In genomic region chr15:59945208-59945607, GRCm38 (mm10) we compare ENCODE assay signal across 16 mouse cellular contexts.
DNase-seq lines count a peak whose midpoint lies in the region; ATAC-seq and TF ChIP-seq lines count a peak whose summit lies in the region.
"Had no signal": no experiment of that assay in that cellular context is flagged by ENCODE, and none has a peak within 500 bp of the region (broad histone marks: within the 10 kb centered on the region; RNA-seq: fewer than 3 reads in every experiment).

No protein-coding gene starts in this region.

- 0 out of 2 replicates have a peak, but pooled peaks have one; percentile 29 for ATAC-seq in embryonic facial prominence, embryonic 11.5 days (replicated peaks; ENCODE audit: insufficient number of reproducible peaks, low FRiP score, low TSS enrichment, low read depth)
- peak; percentile 84 for ATAC-seq in midbrain, embryonic 15.5 days (replicated peaks)
- ATAC-seq: Patski had no signal

- no peaks in the 10 kb centered on the region for H3K36me3 ChIP-seq in embryonic facial prominence, embryonic 11.5 days (replicated peaks; ENCODE audit: control insufficient read depth, insufficient read depth, low read depth, low read length)
- H3K36me3 ChIP-seq in midbrain, embryonic 15.5 days (replicated peaks): no peaks in the 10 kb centered on the region
- no peaks in the 10 kb centered on the region for H3K36me3 ChIP-seq in heart, adult 2 months (ENCODE audit: control insufficient read depth, insufficient read depth, low read length)
- H3K36me3 ChIP-seq: heart, embryonic 13.5 days; hindbrain, embryonic 15.5 days; limb, embryonic 15.5 days had no signal

- 3% methylated on average over 8 of the region's 8 CpGs for WGBS in embryonic facial prominence, embryonic 11.5 days
- WGBS in midbrain, embryonic 15.5 days: 7% methylated on average over 8 of the region's 8 CpGs
- 30% methylated on average over 8 of the region's 8 CpGs for WGBS in heart, adult 2 months

- H3K9ac ChIP-seq in embryonic facial prominence, embryonic 11.5 days (replicated peaks; ENCODE audit: low read length): no peak overlapping the region
- no peak overlapping the region for H3K9ac ChIP-seq in midbrain, embryonic 15.5 days
- no peak overlapping the region for H3K9ac ChIP-seq in heart, adult 2 months (ENCODE audit: low read depth, low read length)
- H3K9ac ChIP-seq: heart, embryonic 13.5 days; hindbrain, embryonic 15.5 days; limb, embryonic 15.5 days; lung, embryonic 14.5 days had no signal

- H3K27me3 ChIP-seq in embryonic facial prominence, embryonic 11.5 days (ENCODE audit: control insufficient read depth, insufficient read depth, low read length): no peaks in the 10 kb centered on the region
- H3K27me3 ChIP-seq in midbrain, embryonic 15.5 days (replicated peaks): no peaks in the 10 kb centered on the region
- H3K27me3 ChIP-seq in heart, adult 2 months (ENCODE audit: control insufficient read depth, insufficient read depth, low read length): no peaks in the 10 kb centered on the region
- H3K27me3 ChIP-seq: hindbrain, embryonic 15.5 days had no signal

- TF ChIP-seq EP300 in heart, adult 2 months (IDR thresholded peaks at IDR 0.05; ENCODE audit: insufficient read depth, low read depth, low read length): no peak

- H3K9me3 ChIP-seq in embryonic facial prominence, embryonic 11.5 days (replicated peaks; ENCODE audit: control insufficient read depth, low read length): no peaks in the 10 kb centered on the region
- H3K9me3 ChIP-seq in midbrain, embryonic 15.5 days: no peaks in the 10 kb centered on the region
- H3K9me3 ChIP-seq: hindbrain, embryonic 15.5 days; limb, embryonic 15.5 days had no signal

- H3K4me3 ChIP-seq in embryonic facial prominence, embryonic 11.5 days (ENCODE audit: low read depth, low read length): no peak overlapping the region
- H3K4me3 ChIP-seq in midbrain, embryonic 15.5 days: no peak overlapping the region
- H3K4me3 ChIP-seq in heart, adult 2 months: no peak overlapping the region
- H3K4me3 ChIP-seq: erythroblast, embryonic 14.5 days; heart, embryonic 13.5 days; hindbrain, embryonic 15.5 days; limb, embryonic 15.5 days had no signal

- TF ChIP-seq POLR2A in heart, adult 2 months (IDR thresholded peaks at IDR 0.05; ENCODE audit: insufficient read depth, low read depth, low read length): no peak

- peak; percentile 63 for DNase-seq in embryo, embryonic 10.5 days (ENCODE audit: low spot score)
- DNase-seq in embryonic facial prominence, embryonic 11.5 days (ENCODE audit: low spot score): peak; percentile 74
- DNase-seq in hindlimb bud, embryonic 11.5 days (ENCODE audit: extremely low spot score, low read depth, low spot score): peak; percentile 58
- no peak for DNase-seq in testis, postnatal 10 days (ENCODE audit: low spot score)
- DNase-seq in MN1 (ENCODE audit: low spot score): no peak
- DNase-seq in heart, adult 2 months: no peak
- DNase-seq: cerebellum, postnatal 25 days; gastrocnemius, postnatal 10 days; lung, embryonic 14.5 days; right cerebral cortex, postnatal 4 days had no signal

- no peaks in the 10 kb centered on the region for H3K4me1 ChIP-seq in embryonic facial prominence, embryonic 11.5 days (ENCODE audit: control insufficient read depth, insufficient read depth, low read length)
- peaks cover 7% of the 10 kb centered on the region; the same call in 1 of the 2 replicates for H3K4me1 ChIP-seq in midbrain, embryonic 15.5 days
- H3K4me1 ChIP-seq in heart, adult 2 months (ENCODE audit: control insufficient read depth, insufficient read depth, low read length): no peaks in the 10 kb centered on the region
- H3K4me1 ChIP-seq: heart, embryonic 13.5 days; hindbrain, embryonic 15.5 days had no signal

- H3K27ac ChIP-seq in embryonic facial prominence, embryonic 11.5 days (replicated peaks; ENCODE audit: low read depth, low read length): no peak overlapping the region
- H3K27ac ChIP-seq in midbrain, embryonic 15.5 days: no peak overlapping the region
- no peak overlapping the region for H3K27ac ChIP-seq in heart, adult 2 months
- H3K27ac ChIP-seq: heart, embryonic 13.5 days; hindbrain, embryonic 15.5 days; limb, embryonic 15.5 days had no signal

- no peak for TF ChIP-seq CTCF in heart, adult 2 months (IDR thresholded peaks at IDR 0.05)

- intact Hi-C loops in heart, adult 2 months (cut with DNase I): no loop called here

- no peak overlapping the region for H3K4me2 ChIP-seq in embryonic facial prominence, embryonic 11.5 days (ENCODE audit: low read depth, low read length)
- no peak overlapping the region for H3K4me2 ChIP-seq in midbrain, embryonic 15.5 days
- H3K4me2 ChIP-seq: heart, embryonic 13.5 days; hindbrain, embryonic 15.5 days; limb, embryonic 15.5 days; lung, embryonic 14.5 days had no signal

- no peaks in the 10 kb centered on the region for H3K79me2 ChIP-seq in heart, adult 2 months (replicated peaks; ENCODE audit: control insufficient read depth, insufficient read depth, low read length)

Comparison
In these comparisons a context has a peak if more than half of its experiments do, and no peak if none do; other contexts are left out.
1. DNase-seq: peak in embryo, embryonic 10.5 days (single experiment), embryonic facial prominence, embryonic 11.5 days (single experiment) and hindlimb bud, embryonic 11.5 days (single experiment); none in testis, postnatal 10 days (single experiment), MN1 (single experiment) and heart, adult 2 months (0 of 2).